Mouse (Mus musculus) heart, adult 8-10 months (tissue): ENCODE data around the gene Cep55. TPM values are rescaled to one million over a fixed set of nuclear protein-coding genes. Genes with fewer than 3 reads are reported as not detected.

Experiments
- DNase-seq: peaks from one replicate; pipeline ENCODE4 v3.0.0; 2022; ENCODE audit warnings: low spot score
- total RNA-seq, 4 experiments: library from RNA; stranded (reverse); gene quantifications; 2 replicates each; pipeline ENCODE4 v1.2.4; 2022

Gene Cep55
- total RNA-seq, 4 experiments from 2014 or later = 0.24 to 0.63 (median 0.25) TPM; not detected in 1

DNA sequence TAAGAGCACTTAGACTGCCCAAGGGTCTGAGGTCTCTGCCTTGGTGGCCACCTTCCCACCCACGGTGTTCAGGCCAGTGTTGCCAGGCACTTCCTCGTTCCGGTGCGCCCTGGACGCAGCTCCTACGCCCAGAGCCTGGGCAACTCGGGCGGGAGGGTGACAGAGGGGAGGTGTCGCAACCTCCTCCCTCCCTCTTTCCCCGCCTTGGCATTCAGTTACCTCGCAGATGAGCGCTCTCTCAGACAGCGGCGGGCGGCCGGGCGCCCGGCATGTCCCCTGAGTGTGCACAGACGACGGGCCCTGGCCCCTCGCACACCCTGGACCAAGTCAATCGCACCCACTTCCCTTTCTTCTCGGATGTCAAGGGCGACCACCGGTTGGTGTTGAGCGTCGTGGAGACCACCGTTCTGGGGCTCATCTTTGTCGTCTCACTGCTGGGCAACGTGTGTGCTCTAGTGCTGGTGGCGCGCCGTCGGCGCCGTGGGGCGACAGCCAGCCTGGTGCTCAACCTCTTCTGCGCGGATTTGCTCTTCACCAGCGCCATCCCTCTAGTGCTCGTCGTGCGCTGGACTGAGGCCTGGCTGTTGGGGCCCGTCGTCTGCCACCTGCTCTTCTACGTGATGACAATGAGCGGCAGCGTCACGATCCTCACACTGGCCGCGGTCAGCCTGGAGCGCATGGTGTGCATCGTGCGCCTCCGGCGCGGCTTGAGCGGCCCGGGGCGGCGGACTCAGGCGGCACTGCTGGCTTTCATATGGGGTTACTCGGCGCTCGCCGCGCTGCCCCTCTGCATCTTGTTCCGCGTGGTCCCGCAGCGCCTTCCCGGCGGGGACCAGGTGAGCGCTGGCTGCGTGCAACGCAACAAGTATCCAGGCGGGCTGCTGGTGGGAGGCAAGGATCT is 42.3 kb downstream of the Cep55 start, which contains the start of gene Ffar4:
Gene Ffar4 (plus strand): TSS at position 214 of the 901 bp plus-strand sequence.
- DNase-seq = no peak

DNA sequence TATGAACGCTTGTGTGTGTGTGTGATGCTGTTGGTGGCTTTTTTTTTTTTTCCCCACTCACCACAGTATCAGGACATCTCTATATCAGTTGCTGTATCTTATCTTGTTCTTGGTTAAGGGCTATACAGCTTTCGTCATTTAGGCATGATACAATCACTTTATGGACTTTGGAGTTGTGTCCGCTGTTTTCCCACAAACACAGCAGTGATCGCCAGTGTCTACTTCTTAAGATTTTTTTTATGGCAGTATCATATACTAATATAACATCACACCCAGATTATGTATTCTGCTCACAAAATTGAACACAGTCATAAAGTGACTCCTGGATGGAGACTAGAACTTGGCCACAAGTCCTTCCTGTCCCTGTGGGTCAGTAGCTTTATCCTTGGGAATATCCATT is 53.1 kb downstream of the Cep55 start:
- no peak for DNase-seq

DNA sequence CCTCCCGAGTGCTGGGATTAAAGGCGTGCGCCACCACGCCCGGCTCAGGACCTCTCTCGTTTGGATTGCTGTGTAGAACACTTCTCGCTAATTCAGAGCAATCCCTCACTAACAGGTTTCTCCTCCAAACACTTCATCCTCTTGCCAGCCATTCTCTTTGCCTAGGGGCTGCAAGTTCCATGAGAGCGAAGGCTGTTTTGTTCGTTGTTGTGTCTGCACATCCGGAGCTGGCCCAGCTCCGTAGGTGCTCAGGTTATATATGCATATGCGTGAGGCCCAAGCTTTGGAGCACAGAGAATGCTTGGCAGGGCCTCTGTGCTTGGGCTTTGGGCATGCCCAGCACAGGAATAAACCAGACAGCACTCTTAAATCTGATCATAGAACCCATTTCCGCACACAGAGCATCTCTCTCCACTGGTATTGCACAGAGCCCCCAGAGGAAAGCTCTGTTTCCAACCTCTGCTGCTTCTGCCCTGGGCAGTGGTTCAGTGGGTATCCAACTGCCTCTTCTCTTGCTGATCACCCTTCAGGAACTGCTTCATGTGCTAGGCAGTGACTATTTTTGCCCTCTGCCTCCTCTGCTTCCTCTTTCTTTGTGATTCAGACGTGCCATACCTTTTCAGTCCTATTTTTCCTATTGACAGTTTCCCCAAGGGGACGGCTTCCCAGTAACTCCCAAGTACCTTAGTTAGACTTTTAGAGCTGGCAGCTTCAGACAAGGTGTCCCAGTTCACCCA is 54.9 kb downstream of the Cep55 start:
- DNase-seq = no peak

DNA sequence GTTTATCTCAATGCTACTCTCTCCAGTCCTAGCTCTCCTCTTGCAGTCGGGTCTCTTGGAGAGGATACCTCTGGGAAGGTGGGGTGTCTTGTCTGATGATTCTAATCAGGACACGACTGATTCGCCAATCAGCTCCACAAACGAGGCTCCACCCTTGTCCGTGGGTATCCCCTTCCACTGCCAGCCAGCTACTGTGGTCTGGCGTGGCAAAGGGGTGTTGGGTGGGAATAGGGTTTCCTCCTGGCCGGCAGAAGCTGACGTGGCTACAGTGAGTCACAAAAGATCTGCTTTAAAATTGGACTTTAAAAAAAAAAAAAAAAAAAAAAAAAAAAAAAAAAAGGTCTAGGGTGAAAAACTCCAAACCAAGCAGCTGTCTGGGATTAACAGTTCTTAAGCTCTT is 56.2 kb downstream of the Cep55 start:
- DNase-seq = no peak

DNA sequence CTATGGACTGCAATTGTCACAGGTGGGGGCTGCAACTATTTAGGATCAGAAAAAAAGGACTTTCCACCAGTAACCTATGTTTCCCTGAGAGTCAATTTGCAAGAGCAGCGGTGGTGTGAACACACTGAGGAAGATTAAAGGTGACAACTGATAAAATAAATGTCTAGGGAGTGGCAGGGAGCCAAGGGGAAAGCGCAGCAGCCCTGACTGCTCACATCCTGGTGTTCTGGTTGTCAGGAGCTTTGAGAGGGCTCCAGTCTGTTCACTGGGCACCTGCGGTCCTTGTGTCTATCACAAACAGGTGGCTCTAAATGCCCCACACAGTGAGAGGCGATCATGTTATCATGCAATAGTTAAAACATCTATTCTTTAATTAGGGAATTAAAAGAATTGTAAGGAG is 57.8 kb downstream of the Cep55 start:
- no peak for DNase-seq

DNA sequence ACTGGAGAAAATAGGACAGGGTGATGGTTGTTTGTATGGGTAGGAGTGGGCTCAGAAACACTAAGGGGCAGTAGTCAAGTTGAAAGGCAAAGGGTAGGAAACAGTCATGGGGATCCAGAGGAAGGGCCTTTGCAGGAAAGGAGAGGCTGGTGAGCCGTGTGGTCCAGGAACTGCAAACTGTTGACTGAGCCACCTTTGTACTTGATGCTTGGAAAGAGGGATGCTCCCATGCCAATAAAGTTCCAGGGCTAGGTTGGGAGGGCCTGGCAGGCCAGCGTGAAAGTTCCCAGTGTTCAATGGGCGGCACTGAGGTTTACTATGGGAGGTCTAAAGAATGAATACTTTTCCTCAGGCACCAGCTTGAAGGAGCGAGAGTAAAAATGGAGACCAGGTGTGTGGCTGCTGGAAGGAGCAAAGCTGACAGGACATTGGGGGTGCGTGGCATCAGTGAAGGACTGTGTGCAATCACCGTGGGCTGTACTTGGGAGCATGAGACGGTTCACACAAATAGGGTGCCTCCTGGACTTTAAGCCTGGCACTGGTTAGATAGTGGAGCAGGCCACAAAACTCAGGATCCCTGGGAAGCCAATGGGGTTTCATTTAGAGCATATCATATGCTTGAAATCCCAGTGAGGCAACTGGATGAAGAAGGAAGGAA is 60.2 kb downstream of the Cep55 start:
- DNase-seq = no peak

DNA sequence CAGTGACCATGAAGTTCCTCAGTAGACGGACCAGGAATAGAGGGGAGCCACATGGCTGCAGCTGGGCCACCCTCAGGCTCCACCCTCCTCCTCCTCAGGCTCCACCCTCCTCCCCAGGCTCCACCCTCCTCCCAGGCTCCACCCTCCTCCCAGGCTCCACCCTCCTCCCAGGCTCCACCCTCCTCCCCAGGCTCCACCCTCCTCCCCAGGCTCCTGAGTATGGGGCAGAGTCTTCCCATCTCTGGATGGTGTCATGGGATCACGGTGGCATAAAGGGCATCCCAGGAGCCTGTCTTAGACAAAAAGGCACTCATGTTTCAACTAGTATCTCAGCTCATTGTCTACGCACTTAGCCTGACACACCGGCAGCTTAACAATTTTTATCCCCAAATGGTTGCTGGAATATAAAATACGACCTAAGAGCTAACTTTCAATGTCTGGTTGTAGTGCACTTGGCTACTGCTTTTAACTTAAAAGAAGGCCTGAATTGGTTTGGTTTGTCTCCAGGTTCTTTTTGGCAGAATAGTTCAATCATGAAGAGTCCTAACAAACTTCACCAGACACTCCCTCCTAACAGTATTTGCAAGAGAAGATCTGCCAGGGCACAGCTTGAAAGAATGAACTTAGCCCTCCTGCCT is 65.4 kb downstream of the Cep55 start:
- DNase-seq = no peak

DNA sequence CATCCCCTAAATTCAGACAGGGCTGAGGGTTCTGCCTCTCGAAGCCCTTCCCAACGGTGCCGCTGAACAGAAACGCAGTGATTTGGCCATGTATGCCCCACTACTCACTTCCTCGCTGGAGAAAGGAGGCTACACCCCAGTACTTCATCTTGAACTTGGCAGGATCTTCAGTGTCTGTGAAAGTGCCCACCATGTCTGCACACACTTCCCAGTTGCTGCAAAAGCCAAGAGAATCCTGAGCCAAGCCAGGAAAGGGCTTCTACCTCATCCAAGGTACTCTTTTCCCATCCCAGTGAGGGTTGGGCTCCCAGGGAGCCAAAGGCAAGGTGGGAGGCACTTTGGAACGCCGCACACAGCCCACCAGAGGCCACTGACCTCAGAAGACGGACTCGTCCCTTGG is 69.1 kb downstream of the Cep55 start:
- no peak for DNase-seq

Other genes starting within 250 kb of the Cep55 start
- 1 to 10 TPM; 6.2 to 9.0 (median 7.7) TPM for gene Myof, start 11.4 kb upstream of the Cep55 start, total RNA-seq
- gene Ffar4, start 42.1 kb downstream of the Cep55 start, total RNA-seq = not detected
- 1 to 10 TPM; 1.9 to 2.4 (median 2.2) TPM for gene Rbp4, start 70.3 kb downstream of the Cep55 start, total RNA-seq
- not detected for gene Pde6c, start 77.8 kb downstream of the Cep55 start, total RNA-seq
- 10 to 100 TPM; 10.4 to 16.2 (median 13.0) TPM for gene Fra10ac1, start 169.1 kb downstream of the Cep55 start, total RNA-seq
- 10 to 100 TPM in 1 of 4 experiments, 1 to 10 TPM in 3; 2.0 to 11.5 (median 5.8) TPM for gene Lgi1, start 209.5 kb downstream of the Cep55 start, total RNA-seq